ENCODE assay signal across 8 mouse cellular contexts in genomic region chr4:46535840-46536361, GRCm38 (mm10). TPM values are rescaled to one million over a fixed set of nuclear protein-coding genes. Genes with fewer than 3 reads are reported as not detected.
DNase-seq lines count a peak whose midpoint lies in the region; ATAC-seq lines count a peak whose summit lies in the region.

TSS of gene Trim14 (minus strand) at chr4:46536141.

- H3K4me3 ChIP-seq in forebrain, embryonic 10.5 days = peak within 1 kb of the TSS; percentile 55
- H3K4me3 ChIP-seq in hindbrain, embryonic 14.5 days (replicated peaks; ENCODE audit: low read length) = peak within 1 kb of the TSS; percentile 39
- H3K4me3 ChIP-seq in liver, embryonic 13.5 days (replicated peaks) = peak within 1 kb of the TSS; percentile 67

- H3K9ac ChIP-seq in hindbrain, embryonic 14.5 days = peak within 1 kb of the TSS; percentile 50; the same call in 1 of the 2 replicates
- peak within 1 kb of the TSS; percentile 71 for H3K9ac ChIP-seq in liver, embryonic 13.5 days

- H3K27ac ChIP-seq in forebrain, embryonic 10.5 days = 0 out of 2 replicates have a peak within 1 kb of the TSS, but pooled peaks have one; percentile 31
- no peak within 1 kb of the TSS for H3K27ac ChIP-seq in hindbrain, embryonic 14.5 days
- peak within 1 kb of the TSS; percentile 75 for H3K27ac ChIP-seq in liver, embryonic 13.5 days

- peak; percentile 62 to 70 for DNase-seq in CD8-positive naive resting alpha-beta T cell, adult 2 months (ENCODE audit: low read depth in 2 of 2, low spot score in 2 of 2)
- DNase-seq in T-cell, adult 2 months (ENCODE audit: low spot score) = peak; percentile 79
- peak; percentile 38 for DNase-seq in forebrain, embryonic 10.5 days (ENCODE audit: extremely low spot score, low spot score)
- DNase-seq in hindbrain, embryonic 14.5 days (ENCODE audit: low spot score) = no peak
- DNase-seq in liver, embryonic 13.5 days = no peak
- DNase-seq in naive thymus-derived CD4-positive, alpha-beta T cell, adult 2 months (ENCODE audit: low read depth) = peak; percentile 87
- DNase-seq in yolk sac, embryonic 10.5 days (ENCODE audit: low spot score) = peak; percentile 80
- no peak for DNase-seq in left cerebral cortex, adult 11 months (ENCODE audit: low spot score)

- peaks cover 25% of the 10 kb centered on the region for H3K4me1 ChIP-seq in forebrain, embryonic 10.5 days
- 0 out of 2 replicates have a peak, but pooled peaks cover 3% of the 10 kb centered on the region for H3K4me1 ChIP-seq in hindbrain, embryonic 14.5 days (replicated peaks; ENCODE audit: control insufficient read depth, insufficient read depth, low read length)
- peaks cover 30% of the 10 kb centered on the region for H3K4me1 ChIP-seq in liver, embryonic 13.5 days (replicated peaks)

- WGBS in forebrain, embryonic 10.5 days = 1% methylated on average over 44 of the region's 46 CpGs
- 1% methylated on average over 46 of the region's 46 CpGs for WGBS in hindbrain, embryonic 14.5 days
- WGBS in liver, embryonic 13.5 days (ENCODE audit: insufficient replicate concordance) = under 1% methylated on average over 46 of the region's 46 CpGs

- H3K4me2 ChIP-seq in hindbrain, embryonic 14.5 days (replicated peaks) = peak within 1 kb of the TSS; percentile 58
- H3K4me2 ChIP-seq in liver, embryonic 13.5 days = peak within 1 kb of the TSS; percentile 84

- H3K27me3 ChIP-seq in forebrain, embryonic 10.5 days (ENCODE audit: poor library complexity, severe bottlenecking) = peaks cover 90% of the 10 kb centered on the region
- peaks cover 54% of the 10 kb centered on the region for H3K27me3 ChIP-seq in hindbrain, embryonic 14.5 days (ENCODE audit: control insufficient read depth, insufficient read depth, low read length)
- H3K27me3 ChIP-seq in liver, embryonic 13.5 days = peaks cover 56% of the 10 kb centered on the region

- H3K9me3 ChIP-seq in forebrain, embryonic 10.5 days = no peaks in the 10 kb centered on the region
- no peaks in the 10 kb centered on the region for H3K9me3 ChIP-seq in hindbrain, embryonic 14.5 days (ENCODE audit: control insufficient read depth, low read length)
- H3K9me3 ChIP-seq in liver, embryonic 13.5 days (replicated peaks) = no peaks in the 10 kb centered on the region

- peak; percentile 46; the same call in 1 of the 2 replicates for ATAC-seq in hindbrain, embryonic 14.5 days (ENCODE audit: low FRiP score)
- peak; percentile 66 for ATAC-seq in liver, embryonic 13.5 days (ENCODE audit: low read depth)

- no peaks in the 10 kb centered on the region for H3K36me3 ChIP-seq in forebrain, embryonic 10.5 days (replicated peaks)
- H3K36me3 ChIP-seq in hindbrain, embryonic 14.5 days (replicated peaks; ENCODE audit: control insufficient read depth, insufficient read depth) = no peaks in the 10 kb centered on the region
- H3K36me3 ChIP-seq in liver, embryonic 13.5 days = 0 out of 2 replicates have a peak, but pooled peaks cover 7% of the 10 kb centered on the region

RNA-seq across cellular contexts. Expression of gene Trim14, which starts in this region (rescaled TPM):
- polyA plus RNA-seq in forebrain, embryonic 10.5 days (2016; fragmentation: Nextera tagmentation; extraction: Ambion mirVana) = 0.43 and 0.84 TPM in 2 replicates
- polyA plus RNA-seq in hindbrain, embryonic 14.5 days (2014; fragmentation: Nextera tagmentation; extraction: Ambion mirVana) = 1.7 and 2.2 TPM in 2 replicates
- polyA plus RNA-seq in liver, embryonic 13.5 days (2015; fragmentation: Nextera tagmentation; extraction: Ambion mirVana) = 6.8 and 8.6 TPM in 2 replicates

Comparison
In these comparisons a context has a peak if more than half of its experiments do, and no peak if none do; other contexts are left out.
1. Peak in DNase-seq, H3K4me3 ChIP-seq and H3K27ac ChIP-seq in forebrain, embryonic 10.5 days; RNA of the gene not detected or under 1 TPM.
2. DNase-seq: peak in CD8-positive naive resting alpha-beta T cell, adult 2 months (2 of 2), T-cell, adult 2 months (single experiment), naive thymus-derived CD4-positive, alpha-beta T cell, adult 2 months (single experiment) and yolk sac, embryonic 10.5 days (single experiment); none in hindbrain, embryonic 14.5 days (single experiment), liver, embryonic 13.5 days (single experiment) and left cerebral cortex, adult 11 months (single experiment).
3. Peak in every context shown above with its lines, with median percentiles within 50 percentile points of each other: H3K4me3 ChIP-seq.